Mouse (Mus musculus) cerebellum, adult 8-10 months (tissue): ENCODE data around the gene Gm4450.
"Not testable (repeated sequence)": the region's sequence is repeated elsewhere in the genome, so short reads cannot be mapped to it uniquely, and the experiment has no call there.

Experiments
- DNase-seq: peaks from one replicate; pipeline ENCODE4 v3.0.0; 2022

Gene Gm4450

GRCm38 (mm10) chr3:98457026-98457425 is at the start of gene Gm4450:
Gm4450 (minus strand) TSS chr3:98457126.
- DNase-seq, result not testable (repeated sequence)

- DNase-seq, result not testable (repeated sequence)
Measured at GRCm38 (mm10) chr3:98497401-98497800, 40.5 kb upstream of the Gm4450 start.

GRCm38 (mm10) chr3:98496762-98497161 is 39.8 kb upstream of the Gm4450 start:
- DNase-seq, result not testable (repeated sequence)

GRCm38 (mm10) chr3:98495055-98495454 is 38.1 kb upstream of the Gm4450 start:
- DNase-seq, result not testable (repeated sequence)

GRCm38 (mm10) chr3:98494184-98494583 is 37.3 kb upstream of the Gm4450 start:
- not testable (repeated sequence) for DNase-seq

GRCm38 (mm10) chr3:98471499-98471898 is 14.6 kb upstream of the Gm4450 start:
- DNase-seq, result not testable (repeated sequence)

GRCm38 (mm10) chr3:98471057-98471456 is 14.1 kb upstream of the Gm4450 start:
- DNase-seq, result not testable (repeated sequence)

GRCm38 (mm10) chr3:98469323-98469722 is 12.4 kb upstream of the Gm4450 start:
- DNase-seq, result not testable (repeated sequence)

GRCm38 (mm10) chr3:98453786-98454185 is 3.1 kb downstream of the Gm4450 start:
- DNase-seq, result not testable (repeated sequence)

GRCm38 (mm10) chr3:98443924-98444323 is 13.0 kb downstream of the Gm4450 start:
- DNase-seq, result not testable (repeated sequence)

GRCm38 (mm10) chr3:98443149-98443779 is 13.7 kb downstream of the Gm4450 start:
- not testable (repeated sequence) for DNase-seq

GRCm38 (mm10) chr3:98442245-98442644 is 14.7 kb downstream of the Gm4450 start:
- not testable (repeated sequence) for DNase-seq

- no peak for DNase-seq
Measured at GRCm38 (mm10) chr3:98435030-98435429, 21.9 kb downstream of the Gm4450 start.

- no peak for DNase-seq
Measured at GRCm38 (mm10) chr3:98434088-98434816, 22.7 kb downstream of the Gm4450 start.

- DNase-seq, result no peak
Measured at GRCm38 (mm10) chr3:98428928-98429525, 27.9 kb downstream of the Gm4450 start.

GRCm38 (mm10) chr3:98428449-98428775 is 28.5 kb downstream of the Gm4450 start:
- no peak for DNase-seq

- DNase-seq, result peak; percentile 91
Measured at GRCm38 (mm10) chr3:98427600-98428448, 29.1 kb downstream of the Gm4450 start.

- DNase-seq, result no peak
Measured at GRCm38 (mm10) chr3:98427260-98427599, 29.7 kb downstream of the Gm4450 start.

GRCm38 (mm10) chr3:98426749-98427148 is 30.2 kb downstream of the Gm4450 start:
- no peak for DNase-seq

GRCm38 (mm10) chr3:98422926-98423325 is 34.0 kb downstream of the Gm4450 start:
- no peak for DNase-seq

- no peak for DNase-seq
Measured at GRCm38 (mm10) chr3:98419786-98420070, 37.2 kb downstream of the Gm4450 start.

- DNase-seq, result no peak
Measured at GRCm38 (mm10) chr3:98418991-98419785, 37.7 kb downstream of the Gm4450 start.

- DNase-seq, result peak; percentile 77
Measured at GRCm38 (mm10) chr3:98417328-98417727, 39.6 kb downstream of the Gm4450 start.
